Mouse (Mus musculus) E14TG2a.4 (cell line): ENCODE results near the gene Bpifc.

Experiments
- CTCF ChIP-seq: conservative IDR thresholded peaks from 2 replicates; pipeline ENCODE4 v1.5.1; 2014; ENCODE audit warnings: low read length
- NANOG ChIP-seq: IDR thresholded peaks from 2 replicates; pipeline ENCODE4 v1.6.1; 2014; ENCODE audit warnings: borderline replicate concordance, low read length, mixed read lengths
- POU5F1 ChIP-seq: IDR thresholded peaks from 2 replicates; pipeline ENCODE4 v1.6.1; 2014; ENCODE audit warnings: low read length, borderline replicate concordance

DNA sequence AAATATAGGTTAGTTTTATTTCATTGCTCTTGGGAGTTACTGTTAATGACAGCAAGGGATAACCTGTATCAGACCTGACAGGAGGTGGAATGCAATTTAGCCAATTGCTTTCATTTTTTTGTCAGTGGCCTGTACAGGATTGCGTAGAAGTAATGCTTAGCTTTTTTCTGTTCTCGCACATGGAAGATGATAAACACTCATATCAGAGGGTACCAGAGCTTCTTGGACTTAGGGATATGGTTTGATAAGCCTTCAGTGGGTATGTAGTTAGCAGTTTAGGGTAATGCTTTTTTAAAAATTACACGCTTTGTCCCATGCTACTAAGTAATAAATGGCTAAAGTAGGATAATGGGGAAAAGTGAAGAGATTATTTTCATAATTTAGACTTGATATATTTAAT lies 14.7 kb upstream of the Bpifc start:
- TF ChIP-seq CTCF: no peak
- no peak for TF ChIP-seq NANOG
- no peak for TF ChIP-seq POU5F1
